Comparison of ENCODE assay signal across 7 mouse cellular contexts in the genomic region with DNA sequence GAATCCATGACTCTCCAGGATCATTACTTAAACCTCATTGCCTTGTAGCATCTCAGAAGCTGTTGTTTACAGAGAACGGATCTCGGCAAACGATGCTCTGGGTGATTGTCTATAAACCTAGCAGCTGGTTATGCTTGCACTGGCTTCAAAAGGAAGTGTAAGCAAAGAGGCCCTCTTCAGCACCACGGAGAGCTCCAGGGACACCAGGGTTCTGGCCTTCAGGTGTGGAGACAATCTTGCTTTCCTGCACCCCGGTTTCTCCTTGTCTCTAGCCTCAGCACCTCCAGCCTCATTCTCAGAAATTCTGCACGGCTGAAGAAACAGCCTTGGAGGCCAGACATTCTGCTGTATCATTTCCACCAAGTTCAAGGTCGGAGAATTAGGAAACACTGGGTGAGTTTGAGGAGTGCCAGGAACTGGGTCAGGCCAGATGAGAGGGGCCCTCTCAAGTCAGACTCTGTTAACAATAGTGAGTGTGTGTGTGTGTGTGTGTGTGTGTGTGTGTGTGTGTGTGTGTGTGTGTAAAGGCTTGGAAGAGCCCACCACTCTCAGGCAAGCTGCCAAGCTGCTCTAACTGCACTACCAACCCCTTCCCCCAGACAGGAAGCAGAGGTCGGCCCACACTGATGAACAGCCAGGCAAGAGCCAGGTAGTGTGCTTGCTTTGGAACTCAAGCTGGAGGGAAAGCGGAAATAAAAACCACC.
A peak's percentile ranks its signal among the peaks of the same experiment; 100 is the strongest.
DNase-seq lines count a peak whose midpoint lies in the region; ATAC-seq and TF ChIP-seq lines count a peak whose summit lies in the region.

No protein-coding gene starts in this region.

- no peaks in the 10 kb centered on the region for H3K36me3 ChIP-seq in limb, embryonic 14.5 days (ENCODE audit: control insufficient read depth, insufficient read depth, low read length)

- ATAC-seq in limb, embryonic 14.5 days (ENCODE audit: low FRiP score, low read depth) = no peak
- ATAC-seq in megakaryocyte progenitor cell, adult 5-6 weeks (replicated peaks; ENCODE audit: poor library complexity) = no peak

- H3K9me3 ChIP-seq in limb, embryonic 14.5 days (ENCODE audit: control insufficient read depth, low read length) = no peaks in the 10 kb centered on the region

- no peak for TF ChIP-seq POLR2A in limb, embryonic 14.5 days (IDR thresholded peaks at IDR 0.05; ENCODE audit: borderline replicate concordance, extremely low read depth, insufficient read depth, insufficient read length)

- 43% methylated on average over 9 of the region's 9 CpGs for WGBS in limb, embryonic 14.5 days

- peak; percentile 20 for DNase-seq in thymus, postnatal 4 days
- no peak for DNase-seq in thymus, adult 18-20 months
- DNase-seq in embryo, embryonic 9.5 days (ENCODE audit: extremely low spot score) = peak; percentile 67
- peak; percentile 76 for DNase-seq in limb, embryonic 14.5 days (ENCODE audit: low spot score)
- peak; percentile 45 for DNase-seq in testis, postnatal 14 days (ENCODE audit: low spot score)
- no peak for DNase-seq in left cerebral cortex, postnatal 36 days (ENCODE audit: low spot score in 2 of 2)

- no peak overlapping the region for H3K9ac ChIP-seq in limb, embryonic 14.5 days (ENCODE audit: low read depth, low read length, severe bottlenecking)

- no peak overlapping the region for H3K27ac ChIP-seq in limb, embryonic 14.5 days (replicated peaks; ENCODE audit: low read depth, low read length)

- H3K4me1 ChIP-seq in limb, embryonic 14.5 days (ENCODE audit: control insufficient read depth, insufficient read depth, low read length) = no peaks in the 10 kb centered on the region

- no peak overlapping the region for H3K4me2 ChIP-seq in limb, embryonic 14.5 days (replicated peaks; ENCODE audit: low read depth, low read length, severe bottlenecking)

- H3K27me3 ChIP-seq in limb, embryonic 14.5 days (ENCODE audit: control insufficient read depth, insufficient read depth, low read length) = no peaks in the 10 kb centered on the region

- no peak overlapping the region for H3K4me3 ChIP-seq in limb, embryonic 14.5 days (replicated peaks; ENCODE audit: low read length)

- intact Hi-C loops in left cerebral cortex, postnatal 36 days (cut with DNase I) = no loop called here

Comparison
In these comparisons a context has a peak if more than half of its experiments do, and no peak if none do; other contexts are left out.
1. DNase-seq: peak in thymus, postnatal 4 days (single experiment), embryo, embryonic 9.5 days (single experiment), limb, embryonic 14.5 days (single experiment) and testis, postnatal 14 days (single experiment); none in thymus, adult 18-20 months (0 of 2) and left cerebral cortex, postnatal 36 days (0 of 2).